Mouse (Mus musculus) forebrain, embryonic 15.5 days (tissue): ENCODE data around the gene Ilvbl. TPM values are rescaled to one million over a fixed set of nuclear protein-coding genes. Genes with fewer than 3 reads are reported as not detected.
"Not testable (repeated sequence)": the region's sequence is repeated elsewhere in the genome, so short reads cannot be mapped to it uniquely, and the experiment has no call there.

Source experiments
- ATAC-seq: fragments of 200-750 bp; cut with Nextera tagmentation; replicated peaks from 2 replicates; pipeline ENCODE4 v1.8.0; 2017; ENCODE audit warnings: mild to moderate bottlenecking, moderate TSS enrichment, moderate library complexity
- H3K27ac ChIP-seq: fragments of 300-500 bp; sonication (generic); replicated peaks from 2 replicates; pipeline ENCODE4 v1.5.1; 2015; ENCODE audit warnings: mild to moderate bottlenecking, inconsistent platforms
- H3K27me3 ChIP-seq: fragments of 300-500 bp; sonication (generic); 2 replicates; pipeline ENCODE4 v1.6.1; 2015; ENCODE audit warnings: inconsistent platforms
- H3K36me3 ChIP-seq: fragments of 300-500 bp; sonication (generic); 2 replicates; pipeline ENCODE4 v1.6.1; 2015; ENCODE audit warnings: mild to moderate bottlenecking, inconsistent platforms
- H3K4me1 ChIP-seq: fragments of 300-500 bp; sonication (generic); 2 replicates; pipeline ENCODE4 v1.6.1; 2015; ENCODE audit warnings: inconsistent platforms
- H3K4me2 ChIP-seq: fragments of 300-500 bp; sonication (generic); replicated peaks from 2 replicates; pipeline ENCODE4 v1.6.1; 2015; ENCODE audit warnings: mild to moderate bottlenecking, inconsistent platforms
- H3K4me3 ChIP-seq: fragments of 300-500 bp; sonication (generic); 2 replicates; pipeline ENCODE4 v1.5.1; 2015; ENCODE audit warnings: mild to moderate bottlenecking, inconsistent platforms
- H3K9ac ChIP-seq: fragments of 300-500 bp; sonication (generic); replicated peaks from 2 replicates; pipeline ENCODE4 v1.6.1; 2015; ENCODE audit warnings: mild to moderate bottlenecking, inconsistent platforms
- H3K9me3 ChIP-seq: fragments of 300-500 bp; sonication (generic); 2 replicates; pipeline ENCODE4 v1.6.1; 2016; ENCODE audit warnings: inconsistent platforms
- WGBS: fragments of 180-500 bp; shearing (Covaris S2); methylation state at CpG from one replicate; pipeline ENCODE4 v1.1.7; 2015; ENCODE audit warnings: mixed read lengths; 5-methylcytosine and 5-hydroxymethylcytosine counted together
- polyA plus RNA-seq: library from polyadenylated mRNA; unstranded; fragments of >200 nt; fragmentation: Nextera tagmentation; extraction: Ambion mirVana; gene quantifications from 2 replicates; pipeline ENCODE4 v1.2.1, GENCODE M21; 2015

Gene Ilvbl
- polyA plus RNA-seq = 39.7 and 40.6 TPM in 2 replicates

DNA sequence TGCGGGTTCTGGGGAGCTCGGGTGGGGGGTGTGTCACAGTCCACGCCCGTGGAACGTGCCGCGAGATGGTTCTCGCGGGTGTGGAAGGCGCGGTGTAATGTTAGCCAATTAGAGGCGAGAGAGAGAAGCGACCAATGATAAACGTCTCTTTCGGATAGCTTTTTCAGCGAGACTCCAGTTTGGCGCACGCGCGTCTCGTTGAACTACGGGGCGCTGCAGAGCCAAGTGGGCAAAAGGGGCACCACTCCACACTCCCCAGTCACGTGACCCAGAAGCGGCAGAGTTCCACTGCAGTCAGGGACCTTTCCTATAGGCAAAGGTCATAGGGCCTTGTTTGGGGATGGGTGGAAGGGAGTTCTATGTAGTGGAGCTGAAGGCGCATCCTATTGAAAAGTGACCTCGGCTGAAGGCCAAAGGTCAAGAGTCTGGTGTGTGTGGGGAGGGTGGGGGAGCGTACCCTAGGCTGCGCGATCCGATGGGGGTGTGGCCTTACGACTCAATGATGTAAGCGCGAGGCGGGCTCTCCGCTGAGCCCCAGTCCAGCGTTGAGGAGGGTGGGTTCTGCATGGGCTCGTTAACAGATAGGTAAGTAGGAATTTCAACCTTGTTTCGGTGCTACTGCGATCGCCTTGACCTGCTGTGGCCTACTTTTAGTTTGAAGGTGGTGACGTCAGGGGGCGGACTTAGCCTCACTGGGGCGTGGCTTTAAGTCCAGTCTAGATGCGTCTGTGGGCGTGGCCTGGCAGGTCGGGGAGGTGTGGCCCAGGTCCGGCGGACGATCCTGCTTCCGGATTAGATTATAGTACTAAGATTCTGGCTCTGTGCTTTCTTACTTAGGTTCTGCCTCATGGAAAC is at the start of gene Ilvbl:
Ilvbl (plus strand) TSS at position 97 of the 855 bp plus-strand sequence.
- H3K27ac ChIP-seq = peak within 1 kb of the TSS; percentile 85
- WGBS = under 1% methylated on average over 51 of the region's 51 CpGs

GRCm38 (mm10) chr10:78525071-78525470 is 49.1 kb upstream of the Ilvbl start:
- not testable (repeated sequence) for H3K4me3 ChIP-seq, H3K27me3 ChIP-seq, H3K36me3 ChIP-seq, H3K27ac ChIP-seq, ATAC-seq, H3K4me1 ChIP-seq, H3K9ac ChIP-seq, H3K9me3 ChIP-seq, H3K4me2 ChIP-seq
- WGBS = 35% methylated on average over 3 of the region's 3 CpGs

More for the DNA sequence above, at the start of gene Ilvbl:
- Histone ChIP-seq H3K36me3 (peaks cover under 1% of the 10 kb centered on the region; the same call in 1 of the 2 replicates), H3K4me2 (peak within 1 kb of the TSS; percentile 76), H3K27me3 (no peaks in the 10 kb centered on the region), H3K9me3 (no peaks in the 10 kb centered on the region), H3K9ac (peak within 1 kb of the TSS; percentile 57), H3K4me3 (peak within 1 kb of the TSS; percentile 74), H3K4me1 (peaks cover 18% of the 10 kb centered on the region)
- peak; percentile 93 for ATAC-seq

DNA sequence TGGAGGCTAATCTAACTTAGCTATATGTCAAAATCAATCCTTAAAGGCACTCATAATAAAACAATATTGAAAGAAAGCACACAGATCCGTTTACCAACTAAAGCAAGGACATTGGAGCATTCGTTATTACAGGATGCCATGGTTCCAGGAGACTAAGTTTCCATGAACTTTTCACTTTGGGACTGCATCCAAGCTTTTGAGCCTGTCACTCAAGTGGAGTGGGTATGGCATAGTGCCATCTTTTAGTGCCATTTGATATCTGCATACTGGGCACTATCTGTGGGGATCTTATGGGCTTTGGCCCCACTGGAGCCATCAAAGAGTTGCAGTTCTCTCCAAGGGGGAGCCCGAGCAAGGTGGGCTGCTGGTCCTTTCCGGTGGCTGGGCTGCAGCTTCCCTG is 48.6 kb upstream of the Ilvbl start:
- 64% methylated on average over 4 of the region's 4 CpGs for WGBS
- no peaks in the 10 kb centered on the region for H3K9me3 ChIP-seq
- ATAC-seq = no peak
- no peaks in the 10 kb centered on the region for H3K4me1 ChIP-seq
- no peak overlapping the region for H3K4me2 ChIP-seq
- no peak overlapping the region for H3K4me3 ChIP-seq
- no peaks in the 10 kb centered on the region for H3K27me3 ChIP-seq
- no peak overlapping the region for H3K9ac ChIP-seq
- no peaks in the 10 kb centered on the region for H3K36me3 ChIP-seq
- no peak overlapping the region for H3K27ac ChIP-seq

GRCm38 (mm10) chr10:78540943-78541342 is 33.2 kb upstream of the Ilvbl start:
- 59% methylated on average over 2 of the region's 2 CpGs for WGBS
- Histone ChIP-seq H3K9ac (no peak overlapping the region), H3K4me3 (no peak overlapping the region), H3K27ac (no peak overlapping the region), H3K4me1 (no peaks in the 10 kb centered on the region), H3K9me3 (no peaks in the 10 kb centered on the region), H3K4me2 (no peak overlapping the region), H3K36me3 (no peaks in the 10 kb centered on the region), H3K27me3 (no peaks in the 10 kb centered on the region)
- ATAC-seq = no peak

DNA sequence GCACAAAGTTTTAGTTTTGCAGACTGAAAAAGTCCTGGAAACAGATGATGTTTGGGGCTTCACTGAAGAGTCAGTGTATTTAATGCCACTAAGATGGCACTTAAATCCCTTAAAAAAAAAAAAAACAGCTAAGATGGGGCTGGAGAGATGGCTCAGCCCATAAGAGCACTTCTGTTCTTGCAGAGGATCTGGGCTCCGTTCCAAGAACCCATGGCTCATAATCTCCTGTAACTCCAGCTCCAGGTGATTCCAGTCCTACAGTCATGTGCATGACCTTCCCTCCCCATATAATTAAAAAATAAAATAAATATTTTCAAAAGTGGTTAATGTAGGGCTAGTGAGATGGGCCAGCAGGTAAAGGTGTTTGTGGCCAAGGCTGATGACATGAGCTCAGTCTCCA is 9.1 kb upstream of the Ilvbl start:
- no peak overlapping the region for H3K4me3 ChIP-seq
- no peak overlapping the region for H3K4me2 ChIP-seq
- no peak overlapping the region for H3K27ac ChIP-seq
- H3K36me3 ChIP-seq = no peaks in the 10 kb centered on the region
- H3K9me3 ChIP-seq = no peaks in the 10 kb centered on the region
- ATAC-seq = no peak
- 89% methylated on average over 1 of the region's 1 CpGs for WGBS
- H3K4me1 ChIP-seq = no peaks in the 10 kb centered on the region
- H3K27me3 ChIP-seq = no peaks in the 10 kb centered on the region
- no peak overlapping the region for H3K9ac ChIP-seq

- no peak overlapping the region for H3K27ac ChIP-seq
- no peaks in the 10 kb centered on the region for H3K36me3 ChIP-seq
- no peaks in the 10 kb centered on the region for H3K27me3 ChIP-seq
- peaks cover 5% of the 10 kb centered on the region; the same call in 1 of the 2 replicates for H3K4me1 ChIP-seq
- no peak for ATAC-seq
- no peak overlapping the region for H3K9ac ChIP-seq
- H3K9me3 ChIP-seq = no peaks in the 10 kb centered on the region
- H3K4me3 ChIP-seq = no peak overlapping the region
- 81% methylated on average over 3 of the region's 3 CpGs for WGBS
- H3K4me2 ChIP-seq = no peak overlapping the region
These were observed 5.0 kb upstream of the Ilvbl start for GRCm38 (mm10) chr10:78569191-78569590.

GRCm38 (mm10) chr10:78569686-78570085 is 4.5 kb upstream of the Ilvbl start:
- WGBS = 67% methylated on average over 3 of the region's 3 CpGs
- Histone ChIP-seq H3K4me1 (peaks cover 5% of the 10 kb centered on the region; the same call in 1 of the 2 replicates), H3K4me2 (no peak overlapping the region), H3K9me3 (no peaks in the 10 kb centered on the region), H3K27me3 (no peaks in the 10 kb centered on the region), H3K4me3 (no peak overlapping the region), H3K36me3 (no peaks in the 10 kb centered on the region), H3K9ac (no peak overlapping the region), H3K27ac (no peak overlapping the region)
- ATAC-seq = no peak

DNA sequence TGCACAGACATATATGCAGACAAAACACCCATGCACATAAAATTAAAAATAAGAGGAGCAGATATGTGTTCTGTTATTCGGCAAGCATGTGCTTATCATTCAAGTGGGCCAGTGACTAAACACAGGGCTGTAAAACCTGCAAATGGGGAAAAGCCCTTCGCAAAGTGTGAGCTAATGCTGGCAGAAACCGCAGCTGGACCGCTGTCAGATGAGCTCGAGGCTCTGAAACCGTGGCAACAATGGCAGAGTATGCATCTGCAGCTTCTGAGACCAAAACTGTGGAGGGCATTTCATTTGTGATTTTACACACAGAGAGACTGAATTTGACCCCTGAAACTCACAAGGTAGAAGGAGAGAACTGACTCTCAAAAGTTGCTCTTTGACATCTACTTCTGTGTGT is 3.7 kb upstream of the Ilvbl start:
- Histone ChIP-seq H3K9ac (no peak overlapping the region), H3K9me3 (no peaks in the 10 kb centered on the region), H3K36me3 (no peaks in the 10 kb centered on the region), H3K27ac (no peak overlapping the region), H3K4me2 (no peak overlapping the region), H3K4me1 (peaks cover 10% of the 10 kb centered on the region), H3K4me3 (no peak overlapping the region), H3K27me3 (no peaks in the 10 kb centered on the region)
- 68% methylated on average over 6 of the region's 6 CpGs for WGBS
- no peak for ATAC-seq

GRCm38 (mm10) chr10:78570897-78571296 is 3.2 kb upstream of the Ilvbl start:
- Histone ChIP-seq H3K36me3 (no peaks in the 10 kb centered on the region), H3K4me2 (no peak overlapping the region), H3K9me3 (no peaks in the 10 kb centered on the region), H3K9ac (no peak overlapping the region), H3K27ac (no peak overlapping the region), H3K4me3 (no peak overlapping the region), H3K27me3 (no peaks in the 10 kb centered on the region), H3K4me1 (peaks cover 14% of the 10 kb centered on the region)
- ATAC-seq = no peak
- WGBS = 47% methylated on average over 2 of the region's 2 CpGs

DNA sequence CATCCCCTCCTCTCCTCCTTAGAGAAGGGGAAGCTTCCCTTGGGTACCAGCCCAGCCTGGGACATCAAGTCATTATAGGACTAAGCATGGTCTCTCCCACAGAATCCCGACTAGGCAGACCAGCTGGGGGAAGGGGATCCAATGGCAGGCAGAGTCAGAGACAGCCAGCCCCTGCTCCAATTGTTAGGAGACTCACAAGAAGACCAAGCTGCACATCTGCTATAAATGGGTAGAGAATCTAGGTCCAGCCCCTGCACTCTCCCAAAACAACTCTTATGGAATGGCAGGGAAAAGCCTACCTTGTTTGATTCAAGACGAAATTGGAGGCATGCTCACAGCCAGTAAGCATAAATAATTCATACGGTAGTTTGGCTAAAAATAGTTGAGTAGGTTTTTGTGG is 920 bp upstream of the Ilvbl start:
- H3K27ac ChIP-seq = no peak overlapping the region
- no peak overlapping the region for H3K4me2 ChIP-seq
- peaks cover 18% of the 10 kb centered on the region for H3K4me1 ChIP-seq
- no peak for ATAC-seq
- no peaks in the 10 kb centered on the region for H3K27me3 ChIP-seq
- H3K9me3 ChIP-seq = no peaks in the 10 kb centered on the region
- no peaks in the 10 kb centered on the region for H3K36me3 ChIP-seq
- H3K9ac ChIP-seq = no peak overlapping the region
- H3K4me3 ChIP-seq = no peak overlapping the region
- 60% methylated on average over 3 of the region's 3 CpGs for WGBS

DNA sequence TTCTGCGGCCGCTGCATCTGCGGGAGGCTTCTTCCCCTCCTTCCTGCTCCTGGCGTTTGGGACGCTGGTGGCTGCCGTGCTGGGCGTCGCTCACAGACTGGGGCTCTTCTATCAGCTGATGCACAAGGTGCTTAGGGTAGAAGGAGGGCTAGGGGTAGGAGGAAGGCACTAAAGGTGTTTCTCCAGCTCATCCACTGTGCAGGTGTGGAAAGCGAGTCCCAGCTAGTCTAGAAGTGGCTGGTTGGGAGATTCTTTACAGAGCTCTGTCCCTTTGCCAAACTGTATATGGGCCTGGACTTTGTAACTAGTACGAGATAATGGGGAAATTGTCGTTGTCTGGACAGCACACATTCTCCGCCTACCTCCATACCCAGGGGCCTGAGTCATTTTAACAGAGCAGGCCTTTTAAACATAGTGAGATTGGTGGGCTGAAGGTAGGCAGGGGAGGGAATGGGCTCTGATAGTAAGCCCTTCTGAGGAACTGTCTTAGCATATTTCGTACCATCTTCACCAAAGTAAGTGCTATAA is 1.0 kb downstream of the Ilvbl start:
- Histone ChIP-seq H3K4me3 (peak overlapping the region; percentile 74), H3K27me3 (no peaks in the 10 kb centered on the region), H3K4me2 (peak overlapping the region; percentile 76), H3K27ac (peak overlapping the region; percentile 85), H3K9ac (peak overlapping the region; percentile 57), H3K4me1 (peaks cover 18% of the 10 kb centered on the region), H3K36me3 (peaks cover 6% of the 10 kb centered on the region), H3K9me3 (no peaks in the 10 kb centered on the region)
- 12% methylated on average over 13 of the region's 13 CpGs for WGBS
- peak; percentile 63 for ATAC-seq

DNA sequence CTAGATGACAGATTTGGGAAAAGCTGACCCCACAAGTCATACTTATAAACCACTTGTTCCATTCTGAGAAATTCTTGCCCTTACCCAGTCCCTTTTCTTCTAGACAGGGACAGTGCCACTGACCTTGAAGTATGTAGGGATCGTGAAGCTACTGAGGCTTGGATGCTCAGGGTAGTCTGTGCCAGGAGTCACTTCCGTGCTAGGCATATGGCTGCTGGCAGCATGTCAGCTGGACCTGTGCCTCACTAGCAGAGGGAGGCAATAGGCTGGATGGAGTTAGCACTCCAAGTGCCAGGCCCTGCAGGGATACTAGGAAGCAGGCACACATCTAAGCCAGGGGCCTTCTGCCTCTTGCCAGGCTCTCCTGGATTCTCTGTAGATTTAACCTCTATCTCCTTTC is 1.5 kb downstream of the Ilvbl start:
- ATAC-seq = no peak
- no peaks in the 10 kb centered on the region for H3K27me3 ChIP-seq
- H3K27ac ChIP-seq = peak overlapping the region; percentile 85; the same call in 1 of the 2 replicates
- peaks cover 6% of the 10 kb centered on the region for H3K36me3 ChIP-seq
- peaks cover 18% of the 10 kb centered on the region for H3K4me1 ChIP-seq
- H3K9me3 ChIP-seq = no peaks in the 10 kb centered on the region
- 49% methylated on average over 2 of the region's 2 CpGs for WGBS
- H3K4me3 ChIP-seq = no peak overlapping the region
- no peak overlapping the region for H3K9ac ChIP-seq
- H3K4me2 ChIP-seq = peak overlapping the region; percentile 76
